Mouse (Mus musculus): ENCODE data around the gene Ikzf5. TPM values are rescaled to one million over a fixed set of nuclear protein-coding genes. Genes with fewer than 3 reads are reported as not detected.

Ikzf5 gene
- 7.6 and 8.6 TPM in 2 replicates for polyA plus RNA-seq (2015; fragmentation: Nextera tagmentation; extraction: Ambion mirVana)

DNA sequence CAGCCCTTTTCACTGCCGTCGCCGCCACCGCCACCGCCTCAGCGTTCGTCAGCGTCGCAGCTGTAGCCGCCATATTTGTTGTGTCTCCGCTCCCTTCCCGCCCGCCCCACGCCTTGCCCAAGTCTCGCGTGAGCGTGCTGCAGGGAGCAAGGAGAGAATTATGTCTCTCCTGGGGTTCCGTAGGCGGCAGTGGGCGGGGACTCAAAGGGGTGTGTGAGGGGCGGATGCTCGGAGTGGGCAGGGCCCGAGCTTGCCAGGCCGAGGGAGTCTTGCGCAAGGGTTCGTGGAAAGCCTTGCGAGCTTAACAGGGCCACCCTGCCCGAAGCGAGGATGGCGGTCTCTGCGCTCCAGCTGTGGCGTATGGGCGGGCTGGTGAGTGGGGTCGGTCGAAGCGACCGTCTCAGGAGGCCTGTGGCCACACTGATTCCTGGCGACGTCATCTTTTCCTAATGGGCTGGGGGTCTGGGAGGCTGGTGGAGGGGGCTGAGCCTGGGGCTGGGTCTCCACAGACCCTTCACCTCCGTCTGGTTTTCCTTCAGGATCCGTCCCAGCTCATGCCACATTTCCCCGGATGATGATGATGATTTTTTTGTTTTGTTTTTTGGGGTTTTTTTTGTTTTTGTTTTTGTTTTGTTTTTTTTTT, at the start of gene Ikzf5, which contains the start of gene Acadsb:
Ikzf5 (minus strand) TSS at position 106 of the 643 bp plus-strand sequence.
Acadsb (plus strand) TSS at position 186 of the 643 bp plus-strand sequence.

DNA sequence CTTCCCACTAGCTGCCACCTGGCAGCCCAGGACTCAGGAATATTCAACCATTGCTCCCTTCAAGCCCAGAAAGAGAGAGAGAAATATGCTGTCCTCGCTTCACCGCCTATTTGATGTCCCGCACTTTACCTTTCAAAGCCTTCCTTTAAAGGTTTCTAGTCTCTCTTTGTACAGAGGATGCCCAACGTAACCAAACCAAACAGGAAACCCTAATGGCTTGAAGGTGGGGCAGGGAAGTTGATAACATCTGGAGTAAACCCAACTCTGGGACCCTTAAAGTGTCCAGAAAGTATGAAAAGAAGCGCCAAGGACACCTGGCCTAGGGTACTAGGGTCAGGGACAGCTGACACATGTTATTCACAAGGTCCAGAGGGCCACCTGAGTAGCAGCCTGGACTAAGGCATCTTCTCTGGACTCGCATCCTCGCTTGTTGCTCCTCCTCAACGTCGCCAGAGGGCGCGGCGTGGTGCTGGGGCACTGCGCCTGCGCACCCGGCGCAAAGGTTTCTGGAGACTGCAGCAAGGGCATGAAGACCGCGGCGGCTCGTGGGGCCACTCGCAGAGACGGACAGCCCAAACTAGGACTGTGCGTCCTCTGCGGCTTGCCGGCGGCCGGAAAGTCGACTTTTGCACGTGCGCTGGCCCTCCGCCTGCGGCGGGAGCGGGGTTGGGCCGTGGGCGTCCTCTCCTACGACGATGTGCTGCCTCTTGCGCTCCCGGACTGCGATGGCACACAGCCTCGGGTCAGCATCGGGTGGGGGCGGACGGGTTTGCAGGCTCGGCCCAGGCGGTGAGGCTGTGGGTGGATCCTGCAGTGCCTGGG, 39.5 kb downstream of the Ikzf5 start, which contains the start of gene Pstk:
Pstk (plus strand) TSS at position 494 of the 822 bp plus-strand sequence.

DNA sequence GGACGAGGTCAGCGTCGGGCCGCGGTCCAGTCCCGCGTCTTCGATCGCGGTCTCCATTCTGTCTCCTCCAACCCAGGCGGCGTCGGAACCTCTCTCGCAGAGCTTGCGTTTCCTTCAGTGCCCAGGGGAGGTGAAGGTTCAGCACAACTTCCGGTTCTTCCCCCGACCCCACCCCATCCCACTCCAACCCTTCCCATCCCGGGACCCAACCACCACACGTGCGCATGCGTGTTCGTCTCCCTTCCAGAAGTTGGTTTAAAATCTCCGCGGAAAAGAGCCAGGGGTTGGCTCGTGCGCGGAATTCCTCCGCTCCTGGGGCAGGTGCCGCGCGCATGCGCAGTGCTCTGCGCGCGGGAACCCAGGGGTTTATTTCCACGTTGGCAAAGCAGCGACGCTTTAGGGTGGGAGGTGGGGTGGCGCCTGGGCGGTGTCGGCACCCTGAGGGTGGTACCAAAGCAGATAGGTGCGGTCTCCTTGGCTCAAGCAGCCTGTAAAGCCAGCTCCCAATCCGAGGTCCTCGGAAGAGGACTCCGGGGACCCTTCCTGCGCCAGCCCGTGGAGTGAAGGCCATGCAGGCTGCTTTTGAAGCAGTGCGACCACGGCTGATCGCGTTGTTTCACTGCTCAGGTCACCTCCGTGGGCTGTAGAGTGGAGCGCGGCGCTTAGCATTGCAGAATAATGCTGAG, 47.6 kb downstream of the Ikzf5 start, which contains the start of gene 2310057M21Rik:
2310057M21Rik (minus strand) TSS at position 145 of the 686 bp plus-strand sequence.

Other genes with a start within 250 kb of the Ikzf5 start
- 0.09 TPM in 1 of 2 replicates, not detected in the other for gene 5430419D17Rik, start 236.1 kb downstream of the Ikzf5 start, polyA plus RNA-seq (2015; fragmentation: Nextera tagmentation; extraction: Ambion mirVana)
- not detected in 2 replicates for gene Cuzd1, start 88.2 kb downstream of the Ikzf5 start, polyA plus RNA-seq (2015; fragmentation: Nextera tagmentation; extraction: Ambion mirVana)
- not detected in 2 replicates for gene Fam24b, start 81.0 kb downstream of the Ikzf5 start, polyA plus RNA-seq (2015; fragmentation: Nextera tagmentation; extraction: Ambion mirVana)
- 0.57 TPM in 1 of 2 replicates, not detected in the other for gene Fam24a, start 76.7 kb downstream of the Ikzf5 start, polyA plus RNA-seq (2015; fragmentation: Nextera tagmentation; extraction: Ambion mirVana)
- 28.6 and 30.0 TPM in 2 replicates for gene 2310057M21Rik, start 47.8 kb downstream of the Ikzf5 start, polyA plus RNA-seq (2015; fragmentation: Nextera tagmentation; extraction: Ambion mirVana)
- gene Pstk, start 39.4 kb downstream of the Ikzf5 start, polyA plus RNA-seq (2015; fragmentation: Nextera tagmentation; extraction: Ambion mirVana): 52.5 and 53.0 TPM in 2 replicates
- gene Acadsb, start 80 bp upstream of the Ikzf5 start, polyA plus RNA-seq (2015; fragmentation: Nextera tagmentation; extraction: Ambion mirVana): 77.3 and 78.8 TPM in 2 replicates
- 0.93 and 0.98 TPM in 2 replicates for gene Hmx3, start 132.3 kb upstream of the Ikzf5 start, polyA plus RNA-seq (2015; fragmentation: Nextera tagmentation; extraction: Ambion mirVana)
- gene Hmx2, start 138.3 kb upstream of the Ikzf5 start, polyA plus RNA-seq (2015; fragmentation: Nextera tagmentation; extraction: Ambion mirVana): 0.52 and 0.85 TPM in 2 replicates
- 107 and 108 TPM in 2 replicates for gene Bub3, start 149.7 kb upstream of the Ikzf5 start, polyA plus RNA-seq (2015; fragmentation: Nextera tagmentation; extraction: Ambion mirVana)

All from neural tube, postnatal 0 days (tissue).